Mouse (Mus musculus): ENCODE measurements at regions not wholly inside any gene's neighbourhood (a gene's known extent, or its start where the extent isn't known, plus 50 kb on each side); places are given as distances from the start of the nearest gene placed in this dataset.

GRCm38 (mm10) chr14:100570026-100570425 lies 285.5 kb upstream of the Klf12 start:
- TF ChIP-seq POLR2A (IDR thresholded peaks at IDR 0.05; ENCODE audit: control insufficient read depth, extremely low read depth, insufficient read depth, low read length, poor library complexity) (no peak), CTCF (IDR thresholded peaks at IDR 0.05; ENCODE audit: borderline replicate concordance, control insufficient read depth, extremely low read depth, insufficient read depth, low read length, poor library complexity) (no peak)
